Mouse (Mus musculus) CH12.LX (cell line): ENCODE measurements around the gene Nphp4.

ENCODE experiments used
- CHD1 ChIP-seq: IDR thresholded peaks from 2 replicates; pipeline ENCODE4 v1.6.1; 2012; ENCODE audit warnings: low read depth, low read length, improper control_type of control experiment, inconsistent platforms
- CTCF ChIP-seq, 2 experiments: IDR thresholded peaks in 1 of 2; conservative IDR thresholded peaks in 1 of 2; 2 replicates each; pipeline ENCODE4 v1.5.1; 2011 to 2012; ENCODE audit warnings: low read depth in 2 of 2, low read length in 2 of 2, improper control_type of control experiment in 1 of 2, inconsistent platforms in 1 of 2, mild to moderate bottlenecking in 1 of 2, moderate library complexity in 1 of 2
- ELF1 ChIP-seq: IDR thresholded peaks from 2 replicates; pipeline ENCODE4 v1.6.1; 2014; ENCODE audit warnings: low read depth, mild to moderate bottlenecking, inconsistent platforms, low read length, improper control_type of control experiment
- EP300 ChIP-seq: IDR thresholded peaks from 2 replicates; pipeline ENCODE4 v1.6.1; 2011; ENCODE audit warnings: low read length, improper control_type of control experiment
- HCFC1 ChIP-seq: IDR thresholded peaks from 2 replicates; pipeline ENCODE4 v1.6.1; 2012; ENCODE audit warnings: low read depth, mild to moderate bottlenecking, inconsistent platforms, low read length, improper control_type of control experiment
- JUND ChIP-seq: conservative IDR thresholded peaks from 2 replicates; pipeline ENCODE4 v1.6.1; 2011; ENCODE audit warnings: low read depth, low read length, improper control_type of control experiment
- MAFK ChIP-seq: IDR thresholded peaks from 2 replicates; pipeline ENCODE4 v1.6.1; 2011; ENCODE audit warnings: low read length, improper control_type of control experiment; ENCODE audit not compliant: insufficient replicate concordance
- MAX ChIP-seq: IDR thresholded peaks from 2 replicates; pipeline ENCODE4 v1.6.1; 2011; ENCODE audit warnings: low read length, improper control_type of control experiment
- NELFE ChIP-seq: IDR thresholded peaks from 2 replicates; pipeline ENCODE4 v1.6.1; 2011; ENCODE audit warnings: low read depth, low read length, improper control_type of control experiment
- NRF1 ChIP-seq: IDR thresholded peaks from 2 replicates; pipeline ENCODE4 v1.6.1; 2014; ENCODE audit warnings: low read depth, mild to moderate bottlenecking, inconsistent platforms, low read length, improper control_type of control experiment, moderate library complexity
- RAD21 ChIP-seq: IDR thresholded peaks from 2 replicates; pipeline ENCODE4 v1.6.1; 2011; ENCODE audit warnings: low read depth, mild to moderate bottlenecking, low read length, improper control_type of control experiment, moderate library complexity
- UBTF ChIP-seq: IDR thresholded peaks from 2 replicates; pipeline ENCODE4 v1.6.1; 2012; ENCODE audit warnings: low read depth, mild to moderate bottlenecking, inconsistent platforms, low read length, improper control_type of control experiment, moderate library complexity

DNA sequence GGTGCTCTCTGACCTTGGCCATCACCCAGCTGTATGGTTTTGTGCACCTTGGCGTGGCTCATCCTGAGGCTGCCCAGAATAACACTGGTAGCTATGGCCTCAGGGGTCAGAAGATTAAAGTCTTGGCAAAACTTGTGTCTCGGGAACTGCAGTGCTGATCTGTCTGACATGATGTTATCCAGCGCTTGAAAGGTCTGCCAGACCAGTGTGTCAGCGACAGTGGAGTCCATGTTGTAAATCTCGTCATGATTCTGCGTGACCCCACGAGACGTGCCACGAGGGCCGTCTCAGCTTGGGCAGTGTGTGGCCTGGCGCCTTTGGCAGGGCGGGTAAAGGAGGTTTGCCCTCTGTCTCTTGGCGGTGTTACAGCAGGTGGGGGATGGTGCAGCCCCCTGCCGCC lies 13.8 kb downstream of the Nphp4 start:
- TF ChIP-seq CTCF (conservative IDR thresholded peaks at IDR 0.05 in 1 of 2, IDR thresholded peaks at IDR 0.05 in 1 of 2; ENCODE audit: low read depth in 2 of 2, low read length in 2 of 2): no peak
- TF ChIP-seq CHD1: no peak
- TF ChIP-seq MAX: no peak
- TF ChIP-seq HCFC1: no peak
- TF ChIP-seq EP300: no peak
- no peak for TF ChIP-seq UBTF
- no peak for TF ChIP-seq ELF1
- no peak for TF ChIP-seq NELFE
- no peak for TF ChIP-seq NRF1
- TF ChIP-seq MAFK: no peak
- no peak for TF ChIP-seq JUND
- no peak for TF ChIP-seq RAD21
